Mouse (Mus musculus) limb, embryonic 11.5 days (tissue): ENCODE measurements at regions not wholly inside any gene's neighbourhood (a gene's known extent, or its start where the extent isn't known, plus 50 kb on each side); places are given as distances from the start of the nearest gene placed in this dataset.

Source experiments
- ATAC-seq: fragments of 200-750 bp; cut with Nextera tagmentation; 2 replicates; pipeline ENCODE4 v1.8.0; 2017; ENCODE audit warnings: low read depth; ENCODE audit not compliant: insufficient number of reproducible peaks, low FRiP score, low TSS enrichment
- DNase-seq: peaks from one replicate; pipeline ENCODE4 v3.0.0-alpha.2; 2015; ENCODE audit warnings: low spot score
- H3K27ac ChIP-seq: fragments of 300-500 bp; sonication (generic); replicated peaks from 2 replicates; pipeline ENCODE4 v1.5.1; 2014; ENCODE audit warnings: low read depth, mild to moderate bottlenecking, low read length
- H3K27me3 ChIP-seq: fragments of 300-500 bp; sonication (generic); 2 replicates; pipeline ENCODE4 v1.6.1; 2014; ENCODE audit warnings: mild to moderate bottlenecking, low read length, mixed read lengths; ENCODE audit not compliant: control insufficient read depth, insufficient read depth
- H3K36me3 ChIP-seq: fragments of 300-500 bp; sonication (generic); 2 replicates; pipeline ENCODE4 v1.6.1; 2014; ENCODE audit warnings: mild to moderate bottlenecking, low read length, moderate library complexity, mixed read lengths; ENCODE audit not compliant: control insufficient read depth, insufficient read depth
- H3K4me1 ChIP-seq: fragments of 300-500 bp; sonication (generic); 2 replicates; pipeline ENCODE4 v1.6.1; 2014; ENCODE audit warnings: low read length, mixed read lengths; ENCODE audit not compliant: control insufficient read depth, insufficient read depth
- H3K4me2 ChIP-seq: fragments of 300-500 bp; sonication (generic); 2 replicates; pipeline ENCODE4 v1.6.1; 2014; ENCODE audit warnings: low read depth, mild to moderate bottlenecking, moderate library complexity; ENCODE audit not compliant: severe bottlenecking
- H3K4me3 ChIP-seq: fragments of 300-500 bp; sonication (generic); 2 replicates; pipeline ENCODE4 v1.5.1; 2014; ENCODE audit warnings: low read depth, low read length
- H3K9ac ChIP-seq: fragments of 300-500 bp; sonication (generic); 2 replicates; pipeline ENCODE4 v1.6.1; 2014; ENCODE audit warnings: mild to moderate bottlenecking, low read length
- H3K9me3 ChIP-seq: fragments of 300-500 bp; sonication (generic); 2 replicates; pipeline ENCODE4 v1.6.1; 2016; ENCODE audit warnings: low read length; ENCODE audit not compliant: control insufficient read depth
- WGBS: fragments of 180-500 bp; shearing (Covaris S2); extraction: QIAGEN DNeasy Blood & Tissue Kit; methylation state at CpG from one replicate; pipeline ENCODE4 v1.1.7; 2014; 5-methylcytosine and 5-hydroxymethylcytosine counted together

GRCm38 (mm10) chr17:44397829-44398228 lies 209.4 kb downstream of the Clic5 start:
- no peaks in the 10 kb centered on the region for H3K4me1 ChIP-seq
- 59% methylated on average over 5 of the region's 5 CpGs for WGBS

GRCm38 (mm10) chr17:44398231-44398630 lies 209.8 kb downstream of the Clic5 start:
- Histone ChIP-seq H3K27ac (no peak overlapping the region), H3K27me3 (no peaks in the 10 kb centered on the region), H3K36me3 (no peaks in the 10 kb centered on the region), H3K9ac (no peak overlapping the region), H3K4me1 (no peaks in the 10 kb centered on the region), H3K4me2 (no peak overlapping the region), H3K9me3 (no peaks in the 10 kb centered on the region), H3K4me3 (no peak overlapping the region)
- ATAC-seq (no peak), DNase-seq (no peak)
- WGBS, result 60% methylated on average over 5 of the region's 5 CpGs

More at GRCm38 (mm10) chr17:44397829-44398228, 209.4 kb downstream of the Clic5 start:
- ATAC-seq (no peak), DNase-seq (no peak)
- H3K4me2 ChIP-seq, result no peak overlapping the region
- H3K4me3 ChIP-seq, result no peak overlapping the region
- H3K27ac ChIP-seq, result no peak overlapping the region
- H3K36me3 ChIP-seq, result no peaks in the 10 kb centered on the region
- H3K9me3 ChIP-seq, result no peaks in the 10 kb centered on the region
- H3K27me3 ChIP-seq, result no peaks in the 10 kb centered on the region
- H3K9ac ChIP-seq, result no peak overlapping the region

GRCm38 (mm10) chr17:44404923-44405322 lies 216.5 kb downstream of the Clic5 start:
- Histone ChIP-seq H3K4me2 (no peak overlapping the region), H3K36me3 (no peaks in the 10 kb centered on the region), H3K9ac (no peak overlapping the region), H3K4me1 (peaks cover 4% of the 10 kb centered on the region; the same call in 1 of the 2 replicates), H3K9me3 (no peaks in the 10 kb centered on the region), H3K4me3 (no peak overlapping the region), H3K27ac (no peak overlapping the region), H3K27me3 (no peaks in the 10 kb centered on the region)
- ATAC-seq (no peak), DNase-seq (no peak)
- 44% methylated on average over 6 of the region's 6 CpGs for WGBS

GRCm38 (mm10) chr17:44410961-44411360 lies 222.6 kb downstream of the Clic5 start:
- H3K4me2 ChIP-seq, result no peak overlapping the region
- H3K36me3 ChIP-seq, result no peaks in the 10 kb centered on the region
- no peaks in the 10 kb centered on the region for H3K27me3 ChIP-seq
- H3K27ac ChIP-seq, result no peak overlapping the region
- H3K9ac ChIP-seq, result no peak overlapping the region
- H3K4me1 ChIP-seq, result 0 out of 2 replicates have a peak, but pooled peaks cover 3% of the 10 kb centered on the region
- no peaks in the 10 kb centered on the region; the same call in 1 of the 2 replicates for H3K9me3 ChIP-seq
- DNase-seq (no peak), ATAC-seq (no peak)
- H3K4me3 ChIP-seq, result no peak overlapping the region
- WGBS, result 74% methylated on average over 2 of the region's 2 CpGs

DNA sequence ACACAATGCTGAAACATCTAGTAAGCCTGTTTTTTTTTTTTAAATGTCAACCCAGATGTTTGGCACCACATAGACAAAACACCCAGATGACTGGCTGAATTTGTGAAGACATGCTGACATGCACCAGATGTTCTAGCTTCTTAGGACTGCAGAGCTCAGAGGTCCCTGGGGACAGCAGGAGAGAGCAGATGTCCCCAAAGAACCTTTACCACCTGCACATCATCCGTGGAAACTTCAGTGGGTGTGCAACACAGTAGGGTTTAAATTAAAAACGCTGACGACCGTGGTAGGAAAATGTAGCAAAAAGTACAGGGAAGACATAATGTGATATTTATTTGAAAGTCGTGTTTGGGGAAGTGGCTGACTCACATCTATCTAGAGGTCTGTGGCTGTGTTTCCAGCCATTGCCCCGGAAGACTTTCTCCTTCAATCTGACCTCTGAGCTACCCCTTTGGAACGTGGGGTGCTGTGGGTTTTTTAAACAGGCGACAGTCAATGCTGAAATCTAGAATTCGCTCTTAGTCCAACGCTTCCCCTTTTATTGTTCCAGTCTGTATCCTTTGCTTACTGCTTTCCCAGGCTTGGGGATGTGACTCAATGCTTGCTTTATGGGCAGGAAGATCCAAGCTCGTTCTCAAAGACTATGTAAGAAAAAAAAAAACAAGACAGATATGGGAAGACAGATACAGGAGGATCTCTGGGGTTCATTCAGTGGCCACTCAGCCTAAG lies 230.5 kb downstream of the Clic5 start:
- Histone ChIP-seq H3K36me3 (no peaks in the 10 kb centered on the region), H3K27ac (no peak overlapping the region), H3K4me3 (no peak overlapping the region), H3K9me3 (no peaks in the 10 kb centered on the region; the same call in 1 of the 2 replicates), H3K4me1 (no peaks in the 10 kb centered on the region), H3K27me3 (no peaks in the 10 kb centered on the region), H3K9ac (no peak overlapping the region), H3K4me2 (no peak overlapping the region)
- DNase-seq (no peak), ATAC-seq (no peak)
- WGBS, result 77% methylated on average over 11 of the region's 11 CpGs

GRCm38 (mm10) chr17:44419405-44419729 lies 231.0 kb downstream of the Clic5 start:
- H3K4me2 ChIP-seq, result no peak overlapping the region
- H3K4me3 ChIP-seq, result no peak overlapping the region
- H3K27ac ChIP-seq, result no peak overlapping the region
- H3K9ac ChIP-seq, result no peak overlapping the region
- H3K36me3 ChIP-seq, result no peaks in the 10 kb centered on the region
- WGBS, result 95% methylated on average over 7 of the region's 7 CpGs
- DNase-seq, result no peak
- no peaks in the 10 kb centered on the region for H3K4me1 ChIP-seq
- no peaks in the 10 kb centered on the region for H3K27me3 ChIP-seq
- H3K9me3 ChIP-seq, result no peaks in the 10 kb centered on the region; the same call in 1 of the 2 replicates
- no peak for ATAC-seq

DNA sequence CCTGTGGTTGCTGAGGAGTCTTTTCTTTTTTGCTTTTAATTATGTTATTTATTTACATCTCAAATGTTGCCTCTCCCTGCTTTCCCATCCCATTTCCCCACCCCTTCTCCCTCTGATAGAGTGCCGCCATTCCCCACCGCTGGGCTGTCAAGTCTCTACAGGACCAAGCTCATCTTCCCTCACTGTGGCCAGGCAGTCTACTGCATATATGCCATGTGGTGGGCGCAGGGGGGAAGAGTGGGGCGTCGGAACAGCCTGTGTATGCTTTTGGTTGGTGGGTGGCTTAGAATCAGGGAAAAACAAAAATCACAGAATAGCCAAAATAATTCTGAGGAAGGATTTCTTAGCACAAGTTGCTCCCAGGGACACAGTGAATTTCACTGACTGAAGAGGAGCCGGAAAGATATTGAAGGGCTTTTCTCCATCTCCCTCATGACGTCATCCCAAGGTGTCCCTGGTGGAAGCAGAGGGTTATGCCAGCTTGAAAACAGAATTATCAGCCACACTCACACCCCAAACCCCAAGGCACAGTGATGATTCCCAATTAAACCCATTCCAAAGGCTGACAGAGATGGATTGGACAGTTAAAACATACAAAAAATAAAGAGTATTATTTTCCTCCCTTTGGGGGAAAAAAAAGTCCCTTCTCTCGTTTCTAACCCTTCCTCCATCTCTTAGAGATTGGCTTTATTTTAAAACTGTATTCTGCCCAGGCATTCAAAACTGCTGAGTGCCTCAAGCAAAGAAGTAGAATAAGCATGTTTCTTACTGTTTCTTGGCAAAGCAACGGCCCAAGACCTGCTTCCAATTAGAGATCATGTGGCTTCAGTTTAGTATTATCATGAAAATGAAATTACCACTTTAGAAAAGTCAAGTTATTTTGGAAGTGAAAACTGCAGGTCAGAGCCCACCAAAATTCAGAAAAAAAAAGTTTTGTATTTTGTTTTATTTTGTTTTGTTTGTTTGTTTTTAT lies 232.0 kb downstream of the Clic5 start:
- DNase-seq (no peak), ATAC-seq (no peak)
- H3K9me3 ChIP-seq, result no peaks in the 10 kb centered on the region; the same call in 1 of the 2 replicates
- H3K27ac ChIP-seq, result no peak overlapping the region
- no peaks in the 10 kb centered on the region for H3K27me3 ChIP-seq
- no peaks in the 10 kb centered on the region for H3K4me1 ChIP-seq
- H3K9ac ChIP-seq, result no peak overlapping the region
- H3K4me2 ChIP-seq, result no peak overlapping the region
- H3K36me3 ChIP-seq, result no peaks in the 10 kb centered on the region
- 70% methylated on average over 9 of the region's 9 CpGs for WGBS
- H3K4me3 ChIP-seq, result no peak overlapping the region

DNA sequence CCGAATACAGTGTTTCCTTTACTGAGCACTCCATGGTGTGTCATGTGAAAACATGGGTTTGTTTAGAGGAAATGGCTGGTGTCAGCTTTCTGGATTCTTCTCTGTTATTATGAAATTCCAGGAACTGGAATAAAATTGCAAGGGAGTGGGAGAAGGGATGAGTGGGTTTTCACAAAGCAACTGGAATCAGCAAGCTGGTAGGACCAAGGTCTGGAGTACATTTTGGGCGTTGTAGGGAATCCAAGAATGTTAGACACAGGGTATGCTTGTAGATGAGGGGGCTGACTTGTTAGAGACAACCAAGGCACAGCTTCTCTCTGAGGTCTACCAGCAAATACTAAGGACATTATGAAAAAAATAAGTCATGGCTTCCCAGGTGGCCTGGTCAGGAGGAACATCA lies 233.8 kb downstream of the Clic5 start:
- no peak overlapping the region for H3K27ac ChIP-seq

More for the DNA sequence above, 233.8 kb downstream of the Clic5 start:
- Histone ChIP-seq H3K9me3 (no peaks in the 10 kb centered on the region), H3K36me3 (no peaks in the 10 kb centered on the region), H3K4me3 (no peak overlapping the region), H3K4me2 (no peak overlapping the region), H3K4me1 (no peaks in the 10 kb centered on the region), H3K27me3 (no peaks in the 10 kb centered on the region), H3K9ac (0 out of 2 replicates have a peak overlapping the region, but pooled peaks have one; percentile 12)
- DNase-seq, result no peak
- WGBS, result 87% methylated on average over 2 of the region's 2 CpGs
- no peak for ATAC-seq
